ENCODE assay signal across 8 mouse cellular contexts in the genomic region with DNA sequence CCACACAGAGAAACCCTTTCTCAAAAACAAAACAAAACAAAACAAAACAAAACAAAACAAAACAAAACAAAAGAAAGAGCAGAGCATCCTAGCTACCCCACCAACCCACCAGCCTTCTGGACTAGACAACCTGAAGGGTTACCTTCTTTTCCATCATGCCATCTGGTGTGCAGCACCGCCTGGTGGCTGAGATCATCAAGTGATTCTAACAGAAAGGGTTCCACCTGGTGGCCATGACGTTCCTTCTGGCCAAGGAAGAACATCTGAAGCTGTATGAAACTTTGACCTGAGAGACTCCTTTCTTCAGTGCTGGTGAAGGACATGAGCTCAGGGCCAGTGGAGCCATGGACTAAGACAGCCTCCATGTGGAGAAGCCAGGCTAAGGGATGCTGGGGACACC. TPM values are rescaled to one million over a fixed set of nuclear protein-coding genes. Genes with fewer than 3 reads are reported as not detected.
A peak's percentile ranks its signal among the peaks of the same experiment; 100 is the strongest.
DNase-seq lines count a peak whose midpoint lies in the region; ATAC-seq and TF ChIP-seq lines count a peak whose summit lies in the region.

No protein-coding gene starts in this region.

- H3K9ac ChIP-seq in midbrain, postnatal 0 days (replicated peaks; ENCODE audit: low read length, poor library complexity, severe bottlenecking) = no peak overlapping the region
- H3K9ac ChIP-seq in midbrain, embryonic 16.5 days (ENCODE audit: low read depth, low read length) = no peak overlapping the region
- H3K9ac ChIP-seq in limb, embryonic 14.5 days (ENCODE audit: low read depth, low read length, severe bottlenecking) = no peak overlapping the region

- H3K4me1 ChIP-seq in midbrain, postnatal 0 days (ENCODE audit: insufficient read depth, low read length) = no peaks in the 10 kb centered on the region
- H3K4me1 ChIP-seq in midbrain, embryonic 16.5 days (ENCODE audit: control insufficient read depth, insufficient read depth, low read length) = no peaks in the 10 kb centered on the region
- H3K4me1 ChIP-seq in limb, embryonic 14.5 days (ENCODE audit: control insufficient read depth, insufficient read depth, low read length) = no peaks in the 10 kb centered on the region

- H3K4me2 ChIP-seq in midbrain, postnatal 0 days (ENCODE audit: low read depth, low read length, poor library complexity, severe bottlenecking) = no peak overlapping the region
- no peak overlapping the region for H3K4me2 ChIP-seq in midbrain, embryonic 16.5 days (ENCODE audit: low read length)
- H3K4me2 ChIP-seq in limb, embryonic 14.5 days (replicated peaks; ENCODE audit: low read depth, low read length, severe bottlenecking) = no peak overlapping the region

- H3K27me3 ChIP-seq in midbrain, postnatal 0 days (ENCODE audit: insufficient read depth, low read length) = no peaks in the 10 kb centered on the region
- H3K27me3 ChIP-seq in midbrain, embryonic 16.5 days (ENCODE audit: control insufficient read depth, insufficient read depth, low read depth, low read length) = no peaks in the 10 kb centered on the region
- no peaks in the 10 kb centered on the region for H3K27me3 ChIP-seq in limb, embryonic 14.5 days (ENCODE audit: control insufficient read depth, insufficient read depth, low read length)

- ATAC-seq in midbrain, postnatal 0 days (ENCODE audit: low FRiP score) = no peak
- ATAC-seq in midbrain, embryonic 16.5 days = no peak
- no peak for ATAC-seq in limb, embryonic 14.5 days (ENCODE audit: low FRiP score, low read depth)

- H3K4me3 ChIP-seq in midbrain, postnatal 0 days (ENCODE audit: low read depth, low read length) = no peak overlapping the region
- H3K4me3 ChIP-seq in midbrain, embryonic 16.5 days (ENCODE audit: low read depth, low read length) = no peak overlapping the region
- no peak overlapping the region for H3K4me3 ChIP-seq in limb, embryonic 14.5 days (replicated peaks; ENCODE audit: low read length)

- H3K9me3 ChIP-seq in midbrain, postnatal 0 days (ENCODE audit: low read length) = no peaks in the 10 kb centered on the region
- H3K9me3 ChIP-seq in midbrain, embryonic 16.5 days (replicated peaks; ENCODE audit: control insufficient read depth, low read length, poor library complexity, severe bottlenecking) = no peaks in the 10 kb centered on the region
- no peaks in the 10 kb centered on the region for H3K9me3 ChIP-seq in limb, embryonic 14.5 days (ENCODE audit: control insufficient read depth, low read length)

- DNase-seq in midbrain, postnatal 0 days (ENCODE audit: low spot score) = peak; percentile 60
- peak; percentile 30 for DNase-seq in adrenal gland, adult 8-10 months
- peak; percentile 77 for DNase-seq in embryo, embryonic 10.5 days (ENCODE audit: low spot score)
- DNase-seq in heart, postnatal 4 days = peak; percentile 80
- peak; percentile 63 for DNase-seq in limb, embryonic 14.5 days (ENCODE audit: low spot score)
- peak; percentile 78 for DNase-seq in retina, embryonic 14.5 days (ENCODE audit: low spot score)
- peak; percentile 91 for DNase-seq in thymus, postnatal 4 days

- 11% methylated on average over 2 of the region's 2 CpGs for WGBS in midbrain, postnatal 0 days
- WGBS in midbrain, embryonic 16.5 days = 17% methylated on average over 2 of the region's 2 CpGs
- WGBS in limb, embryonic 14.5 days = 2% methylated on average over 2 of the region's 2 CpGs

- peak; percentile 88 for TF ChIP-seq CTCF in midbrain, postnatal 0 days (IDR thresholded peaks at IDR 0.05)

- H3K36me3 ChIP-seq in midbrain, postnatal 0 days (ENCODE audit: insufficient read depth, low read length) = no peaks in the 10 kb centered on the region
- H3K36me3 ChIP-seq in midbrain, embryonic 16.5 days (ENCODE audit: control insufficient read depth, insufficient read depth, low read length) = no peaks in the 10 kb centered on the region
- no peaks in the 10 kb centered on the region for H3K36me3 ChIP-seq in limb, embryonic 14.5 days (ENCODE audit: control insufficient read depth, insufficient read depth, low read length)

- H3K27ac ChIP-seq in midbrain, postnatal 0 days (ENCODE audit: low read depth, low read length) = no peak overlapping the region
- H3K27ac ChIP-seq in midbrain, embryonic 16.5 days (ENCODE audit: low read length) = no peak overlapping the region
- no peak overlapping the region for H3K27ac ChIP-seq in limb, embryonic 14.5 days (replicated peaks; ENCODE audit: low read depth, low read length)

- no peak for TF ChIP-seq POLR2A in limb, embryonic 14.5 days (IDR thresholded peaks at IDR 0.05; ENCODE audit: borderline replicate concordance, extremely low read depth, insufficient read depth, insufficient read length)

RNA-seq across cellular contexts. Expression of gene Abtb2, which starts 19.0 kb away (rescaled TPM):
- total RNA-seq in midbrain, postnatal 0 days (2014; rRNA removed) = 21.8 and 22.0 TPM in 2 replicates
- 7.4 and 7.6 TPM in 2 replicates for polyA plus RNA-seq in midbrain, postnatal 0 days (2015; fragmentation: Nextera tagmentation; extraction: Ambion mirVana)
- 8.7 and 9.0 TPM in 2 replicates for polyA plus RNA-seq in midbrain, embryonic 16.5 days (2015; fragmentation: Nextera tagmentation; extraction: Ambion mirVana)
- total RNA-seq in adrenal gland, adult 8-10 months (2022) = 10 to 100 TPM in 3 of 4 experiments, 1 to 10 TPM in 1; 8.8 to 57.0 (median 24.5) TPM
- 10 to 100 TPM; 23.6 to 25.6 TPM for total RNA-seq in heart, postnatal 4 days (2021)
- 22.7 and 32.9 TPM in 2 replicates for polyA plus RNA-seq in limb, embryonic 14.5 days (2012; rRNA removed)
- 15.6 and 16.0 TPM in 2 replicates for polyA plus RNA-seq in limb, embryonic 14.5 days (2014; fragmentation: Nextera tagmentation; extraction: Ambion mirVana)

Comparison
In these comparisons a context has a peak if more than half of its experiments do, and no peak if none do; other contexts are left out.
1. DNase-seq: peak in every context shown above with its lines; median percentile 91 in thymus, postnatal 4 days; 80 in heart, postnatal 4 days; 78 in retina, embryonic 14.5 days; 77 in embryo, embryonic 10.5 days; 63 in limb, embryonic 14.5 days; 60 in midbrain, postnatal 0 days; 30 in adrenal gland, adult 8-10 months.